ENCODE assay signal across 11 mouse cellular contexts in genomic region chr12:5969556-5969955, GRCm38 (mm10).
"Had no signal": no experiment of that assay in that cellular context is flagged by ENCODE, and none has a peak within 500 bp of the region (broad histone marks: within the 10 kb centered on the region; RNA-seq: fewer than 3 reads in every experiment).

No protein-coding gene starts in this region.

- DNase-seq: kidney, adult 11 months; kidney, adult 8-10 months; kidney, postnatal 10 days; kidney, postnatal 36 days; layer of hippocampus, postnatal 36 days; lung, postnatal 4 days; midbrain, embryonic 14.5 days; right cerebral cortex, adult 18-20 months; right cerebral cortex, postnatal 14 days; thymus, adult 18-20 months; thymus, postnatal 36 days had no signal
